22 mouse cellular contexts compared by ENCODE assay signal in the genomic region with DNA sequence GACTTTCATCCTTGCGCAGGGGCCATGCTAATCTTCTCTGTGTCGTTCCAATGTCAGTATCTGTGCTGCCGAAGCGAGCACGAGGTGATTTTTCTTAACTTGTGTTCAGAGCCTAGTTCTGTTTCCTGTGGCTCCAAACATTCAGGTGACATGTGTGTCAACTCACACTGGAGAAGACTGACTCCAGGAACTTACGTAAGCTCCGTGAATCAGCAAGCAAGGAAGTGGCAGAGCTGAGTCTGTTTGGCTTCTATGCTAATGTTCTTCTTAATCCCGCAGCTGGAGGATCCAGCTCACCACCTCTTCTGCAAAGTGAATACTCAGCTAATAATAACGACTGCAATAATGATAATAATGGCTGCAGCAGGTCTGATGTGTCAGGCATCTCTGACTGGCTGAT. TPM values are rescaled to one million over a fixed set of nuclear protein-coding genes. Genes with fewer than 3 reads are reported as not detected.
A peak's percentile ranks its signal among the peaks of the same experiment; 100 is the strongest.
DNase-seq lines count a peak whose midpoint lies in the region; ATAC-seq and TF ChIP-seq lines count a peak whose summit lies in the region.
"Had no signal": no experiment of that assay in that cellular context is flagged by ENCODE, and none has a peak within 500 bp of the region (broad histone marks: within the 10 kb centered on the region; RNA-seq: fewer than 3 reads in every experiment).

No protein-coding gene starts in this region.

- H3K27ac ChIP-seq in left cerebral cortex, adult 2 months, result peak overlapping the region; percentile 7; the same call in 1 of the 2 replicates
- H3K27ac ChIP-seq in ES-Bruce4 (ENCODE audit: insufficient read depth, low read length) (peak overlapping the region; percentile 11; the same call in 1 of the 2 replicates), macrophage (peak overlapping the region; percentile 32)
- H3K27ac ChIP-seq in intestine, embryonic 15.5 days, result no peak overlapping the region
- H3K27ac ChIP-seq: embryonic facial prominence, embryonic 12.5 days; forebrain, embryonic 15.5 days; heart, embryonic 13.5 days; hindbrain, embryonic 12.5 days; neural tube, embryonic 15.5 days had no signal

- peaks cover 9% of the 10 kb centered on the region for H3K4me1 ChIP-seq in ES-Bruce4 (ENCODE audit: control insufficient read depth, insufficient read depth, low read length)
- H3K4me1 ChIP-seq in intestine, embryonic 15.5 days (replicated peaks), result no peaks in the 10 kb centered on the region
- H3K4me1 ChIP-seq: embryonic facial prominence, embryonic 12.5 days; forebrain, embryonic 15.5 days; hindbrain, embryonic 12.5 days; neural tube, embryonic 15.5 days had no signal

- intact Hi-C loops in left cerebral cortex, adult 2 months (cut with DNase I), result no loop called here
- intact Hi-C loops in left cerebral cortex, postnatal 36 days (cut with DNase I), result loop anchor here (5.0 kb wide), 1 partner anchor 101 kb away; no protein-coding TSS in a partner anchor

- H3K9ac ChIP-seq in ES-Bruce4 (ENCODE audit: low read depth, poor library complexity, severe bottlenecking), result no peak overlapping the region
- no peak overlapping the region for H3K9ac ChIP-seq in intestine, embryonic 15.5 days
- H3K9ac ChIP-seq: embryonic facial prominence, embryonic 12.5 days; forebrain, embryonic 15.5 days; heart, embryonic 13.5 days; hindbrain, embryonic 12.5 days; neural tube, embryonic 15.5 days had no signal

- DNase-seq in left cerebral cortex, adult 2 months (ENCODE audit: extremely low spot score in 1 of 2, low spot score in 2 of 2), result no peak
- no peak for DNase-seq in left cerebral cortex, postnatal 36 days (ENCODE audit: low spot score in 2 of 2)
- no peak for DNase-seq in frontal cortex, postnatal 14 days (ENCODE audit: low spot score in 2 of 2)
- no peak for DNase-seq in layer of hippocampus, adult 9-11 months
- DNase-seq: adrenal gland, postnatal 36 days; cerebellum, adult 18-20 months; cerebellum, postnatal 14 days; gastrocnemius, postnatal 14 days; heart, adult 18-20 months; heart, postnatal 14 days; kidney, adult 18-20 months; kidney, postnatal 4 days; lung, adult 18-20 months had no signal

- no peaks in the 10 kb centered on the region for H3K9me3 ChIP-seq in ES-Bruce4 (replicated peaks; ENCODE audit: control insufficient read depth, insufficient read depth, low read length, poor library complexity, severe bottlenecking)
- no peaks in the 10 kb centered on the region for H3K9me3 ChIP-seq in intestine, embryonic 15.5 days
- H3K9me3 ChIP-seq: embryonic facial prominence, embryonic 12.5 days; forebrain, embryonic 15.5 days; heart, embryonic 13.5 days; hindbrain, embryonic 12.5 days; neural tube, embryonic 15.5 days had no signal

- WGBS in macrophage (ENCODE audit: missing documents), result 14% methylated on average over 9 of the region's 9 CpGs
- 52% methylated on average over 9 of the region's 9 CpGs for WGBS in intestine, embryonic 15.5 days

- no peak for TF ChIP-seq CTCF in left cerebral cortex, adult 2 months (IDR thresholded peaks at IDR 0.05)
- TF ChIP-seq CTCF in ES-Bruce4 (IDR thresholded peaks at IDR 0.05; ENCODE audit: low read depth, low read length), result no peak

- no peak for TF ChIP-seq EP300 in ES-Bruce4 (IDR thresholded peaks at IDR 0.05; ENCODE audit: insufficient read depth, low read depth, low read length)

- no peaks in the 10 kb centered on the region for H3K79me2 ChIP-seq in macrophage (ENCODE audit: inconsistent target)

- H3K4me2 ChIP-seq in intestine, embryonic 15.5 days (replicated peaks), result no peak overlapping the region
- H3K4me2 ChIP-seq: embryonic facial prominence, embryonic 12.5 days; forebrain, embryonic 15.5 days; heart, embryonic 13.5 days; hindbrain, embryonic 12.5 days; neural tube, embryonic 15.5 days had no signal

- H3K27me3 ChIP-seq in ES-Bruce4 (ENCODE audit: control insufficient read depth, insufficient read depth, low read length, poor library complexity, severe bottlenecking), result no peaks in the 10 kb centered on the region
- H3K27me3 ChIP-seq in intestine, embryonic 15.5 days (replicated peaks), result no peaks in the 10 kb centered on the region
- H3K27me3 ChIP-seq: forebrain, embryonic 15.5 days; heart, embryonic 13.5 days; neural tube, embryonic 15.5 days had no signal

- H3K36me3 ChIP-seq in ES-Bruce4 (ENCODE audit: control insufficient read depth, insufficient read depth, low read length, poor library complexity, severe bottlenecking) (no peaks in the 10 kb centered on the region), macrophage (ENCODE audit: inconsistent target) (no peaks in the 10 kb centered on the region)
- H3K36me3 ChIP-seq in intestine, embryonic 15.5 days, result no peaks in the 10 kb centered on the region
- H3K36me3 ChIP-seq: embryonic facial prominence, embryonic 12.5 days; forebrain, embryonic 15.5 days; heart, embryonic 13.5 days; hindbrain, embryonic 12.5 days; neural tube, embryonic 15.5 days had no signal

- peak; percentile 70 for ATAC-seq in granulocyte monocyte progenitor cell, adult 5-6 weeks (replicated peaks; ENCODE audit: poor library complexity, severe bottlenecking)
- ATAC-seq in intestine, embryonic 15.5 days, result no peak
- ATAC-seq: forebrain, embryonic 15.5 days had no signal

- no peak overlapping the region for H3K4me3 ChIP-seq in left cerebral cortex, adult 2 months
- H3K4me3 ChIP-seq in ES-Bruce4 (ENCODE audit: low read depth, low read length), result no peak overlapping the region
- no peak overlapping the region for H3K4me3 ChIP-seq in macrophage (ENCODE audit: inconsistent target)
- H3K4me3 ChIP-seq in intestine, embryonic 15.5 days (replicated peaks), result no peak overlapping the region
- H3K4me3 ChIP-seq: embryonic facial prominence, embryonic 12.5 days; forebrain, embryonic 15.5 days; heart, embryonic 13.5 days; hindbrain, embryonic 12.5 days; neural tube, embryonic 15.5 days had no signal

- TF ChIP-seq POLR2A in ES-Bruce4 (IDR thresholded peaks at IDR 0.05; ENCODE audit: insufficient read depth, low read length), result no peak

RNA-seq across cellular contexts. Expression of a gene that starts 25.9 kb away (rescaled TPM):
- 100 to 1,000 TPM; 167 to 182 TPM for total RNA-seq in left cerebral cortex, adult 2 months (2021)
- total RNA-seq in left cerebral cortex, postnatal 36 days (2021), result 100 to 1,000 TPM; 134 to 175 TPM
- polyA plus RNA-seq in ES-Bruce4 (2011; ENCODE audit: insufficient read depth, insufficient read length, low read depth, missing spikeins) (339 and 341 TPM in 2 replicates), macrophage (2018) (46.1 to 73.0 TPM (median 65.1 TPM) in 3 replicates)
- 130 and 144 TPM in 2 replicates for total RNA-seq in granulocyte monocyte progenitor cell, adult 5-6 weeks (2014; fragmentation: Nextera tagmentation)
- total RNA-seq in granulocyte monocyte progenitor cell, adult 5-6 weeks (2017), result 142 and 158 TPM in 2 replicates
- 100 to 1,000 TPM; 242 to 371 (median 322) TPM for total RNA-seq in macrophage (2018; cell fraction: chromatin; rRNA removed)
- total RNA-seq in macrophage (2018; cell fraction: cytosol; rRNA removed), result 10 to 100 TPM; 48.1 to 71.6 (median 62.1) TPM
- total RNA-seq in macrophage (2018; cell fraction: nucleus; rRNA removed), result 100 to 1,000 TPM; 117 to 266 (median 159) TPM
- polyA plus RNA-seq in intestine, embryonic 15.5 days (2015; fragmentation: Nextera tagmentation; extraction: Ambion mirVana), result 22.6 and 25.5 TPM in 2 replicates
